Mouse (Mus musculus) cerebellum, adult 11 months (tissue): ENCODE measurements around the gene Fkbp6.
"Not testable (repeated sequence)": the region's sequence is repeated elsewhere in the genome, so short reads cannot be mapped to it uniquely, and the experiment has no call there.

ENCODE experiments used
- DNase-seq: peaks from one replicate; pipeline ENCODE4 v3.0.0; 2022

Gene Fkbp6

GRCm38 (mm10) chr5:135349862-135350261, at the start of gene Fkbp6:
Fkbp6 (minus strand) TSS chr5:135350044.
- DNase-seq, result no peak

- no peak for DNase-seq
Measured at GRCm38 (mm10) chr5:135399382-135399781, 49.5 kb upstream of the Fkbp6 start.

- no peak for DNase-seq
Measured at GRCm38 (mm10) chr5:135395826-135396225, 46.0 kb upstream of the Fkbp6 start.

- peak; percentile 71 for DNase-seq
Measured at GRCm38 (mm10) chr5:135394004-135394823, 44.4 kb upstream of the Fkbp6 start, which contains the start of gene Pom121. Pom121 (minus strand) TSS chr5:135394546.

- no peak for DNase-seq
Measured at GRCm38 (mm10) chr5:135383771-135384170, 33.9 kb upstream of the Fkbp6 start.

- DNase-seq, result no peak
Measured at GRCm38 (mm10) chr5:135382746-135383145, 32.9 kb upstream of the Fkbp6 start.

- no peak for DNase-seq
Measured at GRCm38 (mm10) chr5:135381356-135381925, 31.6 kb upstream of the Fkbp6 start.

GRCm38 (mm10) chr5:135380681-135381080, 30.8 kb upstream of the Fkbp6 start:
- no peak for DNase-seq

- DNase-seq, result no peak
Measured at GRCm38 (mm10) chr5:135376341-135376740, 26.5 kb upstream of the Fkbp6 start.

GRCm38 (mm10) chr5:135375167-135375566, 25.3 kb upstream of the Fkbp6 start:
- no peak for DNase-seq

GRCm38 (mm10) chr5:135373601-135374000, 23.8 kb upstream of the Fkbp6 start:
- DNase-seq, result no peak

- no peak for DNase-seq
Measured at GRCm38 (mm10) chr5:135371195-135371594, 21.4 kb upstream of the Fkbp6 start.

GRCm38 (mm10) chr5:135369787-135370654, 20.2 kb upstream of the Fkbp6 start, which contains the start of gene Nsun5:
Nsun5 (plus strand) TSS chr5:135369953.
- peak; percentile 94 for DNase-seq

GRCm38 (mm10) chr5:135369196-135369595, 19.4 kb upstream of the Fkbp6 start:
- not testable (repeated sequence) for DNase-seq

GRCm38 (mm10) chr5:135368312-135368711, 18.5 kb upstream of the Fkbp6 start:
- no peak for DNase-seq

- no peak for DNase-seq
Measured at GRCm38 (mm10) chr5:135367841-135368240, 18.0 kb upstream of the Fkbp6 start.

- no peak for DNase-seq
Measured at GRCm38 (mm10) chr5:135363540-135363939, 13.7 kb upstream of the Fkbp6 start.

- DNase-seq, result no peak
Measured at GRCm38 (mm10) chr5:135362572-135362971, 12.7 kb upstream of the Fkbp6 start.

- DNase-seq, result no peak
Measured at GRCm38 (mm10) chr5:135359772-135360171, 9.9 kb upstream of the Fkbp6 start.

GRCm38 (mm10) chr5:135357556-135357955, 7.7 kb upstream of the Fkbp6 start:
- no peak for DNase-seq

- no peak for DNase-seq
Measured at GRCm38 (mm10) chr5:135356090-135356489, 6.2 kb upstream of the Fkbp6 start.

GRCm38 (mm10) chr5:135353564-135353963, 3.7 kb upstream of the Fkbp6 start:
- DNase-seq, result no peak

GRCm38 (mm10) chr5:135352995-135353394, 3.2 kb upstream of the Fkbp6 start, which contains the start of gene Trim50:
Trim50 (plus strand) TSS chr5:135353295.
- no peak for DNase-seq
